Mouse (Mus musculus) forebrain, embryonic 15.5 days (tissue): Measurements from ENCODE around the gene Tctn1. TPM values are rescaled to one million over a fixed set of nuclear protein-coding genes. Genes with fewer than 3 reads are reported as not detected.

Experiments
- ATAC-seq: fragments of 200-750 bp; cut with Nextera tagmentation; replicated peaks from 2 replicates; pipeline ENCODE4 v1.8.0; 2017; ENCODE audit warnings: mild to moderate bottlenecking, moderate TSS enrichment, moderate library complexity
- H3K27ac ChIP-seq: fragments of 300-500 bp; sonication (generic); replicated peaks from 2 replicates; pipeline ENCODE4 v1.5.1; 2015; ENCODE audit warnings: mild to moderate bottlenecking, inconsistent platforms
- H3K27me3 ChIP-seq: fragments of 300-500 bp; sonication (generic); 2 replicates; pipeline ENCODE4 v1.6.1; 2015; ENCODE audit warnings: inconsistent platforms
- H3K36me3 ChIP-seq: fragments of 300-500 bp; sonication (generic); 2 replicates; pipeline ENCODE4 v1.6.1; 2015; ENCODE audit warnings: mild to moderate bottlenecking, inconsistent platforms
- H3K4me1 ChIP-seq: fragments of 300-500 bp; sonication (generic); 2 replicates; pipeline ENCODE4 v1.6.1; 2015; ENCODE audit warnings: inconsistent platforms
- H3K4me2 ChIP-seq: fragments of 300-500 bp; sonication (generic); replicated peaks from 2 replicates; pipeline ENCODE4 v1.6.1; 2015; ENCODE audit warnings: mild to moderate bottlenecking, inconsistent platforms
- H3K4me3 ChIP-seq: fragments of 300-500 bp; sonication (generic); 2 replicates; pipeline ENCODE4 v1.5.1; 2015; ENCODE audit warnings: mild to moderate bottlenecking, inconsistent platforms
- H3K9ac ChIP-seq: fragments of 300-500 bp; sonication (generic); replicated peaks from 2 replicates; pipeline ENCODE4 v1.6.1; 2015; ENCODE audit warnings: mild to moderate bottlenecking, inconsistent platforms
- H3K9me3 ChIP-seq: fragments of 300-500 bp; sonication (generic); 2 replicates; pipeline ENCODE4 v1.6.1; 2016; ENCODE audit warnings: inconsistent platforms
- WGBS: fragments of 180-500 bp; shearing (Covaris S2); methylation state at CpG from one replicate; pipeline ENCODE4 v1.1.7; 2015; ENCODE audit warnings: mixed read lengths; 5-methylcytosine and 5-hydroxymethylcytosine counted together
- polyA plus RNA-seq: library from polyadenylated mRNA; unstranded; fragments of >200 nt; fragmentation: Nextera tagmentation; extraction: Ambion mirVana; gene quantifications from 2 replicates; pipeline ENCODE4 v1.2.1, GENCODE M21; 2015

The Tctn1 gene
- polyA plus RNA-seq, 1 experiment from 2014 or later, result 4.2 TPM

GRCm38 (mm10) chr5:122209591-122210368 is 54.5 kb downstream of the Tctn1 start:
- Histone ChIP-seq H3K9ac (no peak overlapping the region), H3K27me3 (no peaks in the 10 kb centered on the region), H3K9me3 (no peaks in the 10 kb centered on the region), H3K4me3 (peak overlapping the region; percentile 21), H3K36me3 (no peaks in the 10 kb centered on the region), H3K27ac (no peak overlapping the region), H3K4me2 (peak overlapping the region; percentile 41), H3K4me1 (peaks cover 5% of the 10 kb centered on the region)
- ATAC-seq, result no peak
- WGBS, result 4% methylated on average over 18 of the region's 21 CpGs

GRCm38 (mm10) chr5:122208909-122209308 is 55.4 kb downstream of the Tctn1 start:
- 39% methylated on average over 6 of the region's 6 CpGs for WGBS
- no peak for ATAC-seq
- H3K27me3 ChIP-seq, result no peaks in the 10 kb centered on the region
- H3K9ac ChIP-seq, result no peak overlapping the region
- no peak overlapping the region for H3K27ac ChIP-seq
- no peaks in the 10 kb centered on the region for H3K36me3 ChIP-seq
- no peaks in the 10 kb centered on the region for H3K9me3 ChIP-seq
- H3K4me3 ChIP-seq, result no peak overlapping the region
- no peak overlapping the region for H3K4me2 ChIP-seq
- H3K4me1 ChIP-seq, result peaks cover 5% of the 10 kb centered on the region

GRCm38 (mm10) chr5:122206475-122206874 is 57.8 kb downstream of the Tctn1 start, which contains the start of gene Hvcn1:
Gene Hvcn1, plus strand, starts transcription at chr5:122206804.
- Histone ChIP-seq H3K4me1 (peaks cover 5% of the 10 kb centered on the region), H3K4me2 (no peak within 1 kb of the TSS), H3K9me3 (no peaks in the 10 kb centered on the region), H3K4me3 (no peak within 1 kb of the TSS), H3K9ac (no peak within 1 kb of the TSS), H3K27me3 (no peaks in the 10 kb centered on the region), H3K36me3 (no peaks in the 10 kb centered on the region), H3K27ac (no peak within 1 kb of the TSS)
- 85% methylated on average over 4 of the region's 4 CpGs for WGBS
- no peak for ATAC-seq

- H3K4me3 ChIP-seq, result no peak overlapping the region
- no peak overlapping the region for H3K27ac ChIP-seq
- no peaks in the 10 kb centered on the region for H3K36me3 ChIP-seq
- H3K4me1 ChIP-seq, result no peaks in the 10 kb centered on the region; the same call in 1 of the 2 replicates
- no peak overlapping the region for H3K4me2 ChIP-seq
- no peak overlapping the region for H3K9ac ChIP-seq
- no peak for ATAC-seq
- H3K27me3 ChIP-seq, result no peaks in the 10 kb centered on the region
- no peaks in the 10 kb centered on the region for H3K9me3 ChIP-seq
- 63% methylated on average over 2 of the region's 2 CpGs for WGBS
Measured at GRCm38 (mm10) chr5:122204180-122204579, 60.1 kb downstream of the Tctn1 start.

GRCm38 (mm10) chr5:122201904-122202303 is 62.4 kb downstream of the Tctn1 start:
- 89% methylated on average over 6 of the region's 6 CpGs for WGBS
- Histone ChIP-seq H3K9me3 (no peaks in the 10 kb centered on the region), H3K4me3 (no peak overlapping the region), H3K27me3 (no peaks in the 10 kb centered on the region), H3K4me1 (no peaks in the 10 kb centered on the region), H3K9ac (no peak overlapping the region), H3K4me2 (no peak overlapping the region), H3K36me3 (no peaks in the 10 kb centered on the region), H3K27ac (no peak overlapping the region)
- ATAC-seq, result no peak

GRCm38 (mm10) chr5:122200872-122201271 is 63.4 kb downstream of the Tctn1 start:
- WGBS, result 96% methylated on average over 4 of the region's 4 CpGs
- Histone ChIP-seq H3K36me3 (no peaks in the 10 kb centered on the region), H3K27me3 (no peaks in the 10 kb centered on the region), H3K27ac (no peak overlapping the region), H3K4me2 (no peak overlapping the region), H3K9me3 (no peaks in the 10 kb centered on the region), H3K4me1 (no peaks in the 10 kb centered on the region), H3K4me3 (no peak overlapping the region), H3K9ac (no peak overlapping the region)
- no peak for ATAC-seq

GRCm38 (mm10) chr5:122192347-122192746 is 71.9 kb downstream of the Tctn1 start:
- 75% methylated on average over 3 of the region's 4 CpGs for WGBS
- ATAC-seq, result no peak
- H3K4me3 ChIP-seq, result no peak overlapping the region

GRCm38 (mm10) chr5:122191269-122192063 is 72.8 kb downstream of the Tctn1 start:
- ATAC-seq, result no peak
- Histone ChIP-seq H3K27me3 (no peaks in the 10 kb centered on the region), H3K4me2 (no peak overlapping the region), H3K9ac (no peak overlapping the region), H3K27ac (no peak overlapping the region), H3K4me3 (no peak overlapping the region), H3K9me3 (no peaks in the 10 kb centered on the region), H3K4me1 (no peaks in the 10 kb centered on the region), H3K36me3 (no peaks in the 10 kb centered on the region)
- WGBS, result 70% methylated on average over 12 of the region's 12 CpGs

More at GRCm38 (mm10) chr5:122192347-122192746, 71.9 kb downstream of the Tctn1 start:
- Histone ChIP-seq H3K9me3 (no peaks in the 10 kb centered on the region), H3K27me3 (no peaks in the 10 kb centered on the region), H3K36me3 (no peaks in the 10 kb centered on the region), H3K4me1 (no peaks in the 10 kb centered on the region), H3K9ac (no peak overlapping the region), H3K27ac (no peak overlapping the region), H3K4me2 (no peak overlapping the region)

- 66% methylated on average over 7 of the region's 7 CpGs for WGBS
- H3K9ac ChIP-seq, result no peak overlapping the region
- no peaks in the 10 kb centered on the region for H3K4me1 ChIP-seq
- H3K4me3 ChIP-seq, result no peak overlapping the region
- H3K9me3 ChIP-seq, result no peaks in the 10 kb centered on the region
- no peaks in the 10 kb centered on the region for H3K36me3 ChIP-seq
- no peak overlapping the region for H3K27ac ChIP-seq
- no peaks in the 10 kb centered on the region for H3K27me3 ChIP-seq
- no peak overlapping the region for H3K4me2 ChIP-seq
- no peak for ATAC-seq
Measured at GRCm38 (mm10) chr5:122190465-122190864, 73.8 kb downstream of the Tctn1 start.

GRCm38 (mm10) chr5:122189115-122189514 is 75.1 kb downstream of the Tctn1 start:
- Histone ChIP-seq H3K4me2 (no peak overlapping the region), H3K9ac (no peak overlapping the region), H3K27me3 (no peaks in the 10 kb centered on the region), H3K4me1 (no peaks in the 10 kb centered on the region), H3K27ac (no peak overlapping the region), H3K4me3 (no peak overlapping the region), H3K9me3 (no peaks in the 10 kb centered on the region), H3K36me3 (no peaks in the 10 kb centered on the region)
- no peak for ATAC-seq
- 62% methylated on average over 3 of the region's 3 CpGs for WGBS
